Mouse (Mus musculus) cerebellum, adult 2 months (tissue): Measurements from ENCODE around the gene Son. TPM values are rescaled to one million over a fixed set of nuclear protein-coding genes. Genes with fewer than 3 reads are reported as not detected.
A peak's percentile ranks its signal among the peaks of the same experiment; 100 is the strongest.
"Not testable (repeated sequence)": the region's sequence is repeated elsewhere in the genome, so short reads cannot be mapped to it uniquely, and the experiment has no call there.

Source experiments
- DNase-seq, 2 experiments: peaks; one replicate each; pipeline ENCODE4 v3.0.0; 2021
- H3K27ac ChIP-seq: fragments of 200-500 bp; 2 replicates; pipeline ENCODE4 v1.5.1; 2012; ENCODE audit warnings: low read length, control low read depth, inconsistent platforms; ENCODE audit not compliant: insufficient read depth
- H3K27me3 ChIP-seq: fragments of 200-500 bp; 2 replicates; pipeline ENCODE4 v1.6.1; 2012; ENCODE audit warnings: inconsistent platforms, mild to moderate bottlenecking, low read length, moderate library complexity; ENCODE audit not compliant: control insufficient read depth, insufficient read depth
- H3K4me1 ChIP-seq: fragments of 200-500 bp; 2 replicates; pipeline ENCODE4 v1.6.1; 2011; ENCODE audit warnings: low read length; ENCODE audit not compliant: control insufficient read depth, insufficient read depth
- H3K4me3 ChIP-seq: fragments of 200-500 bp; replicated peaks from 2 replicates; pipeline ENCODE3; 2011; ENCODE audit warnings: mild to moderate bottlenecking, low read depth, low read length, control low read depth; ENCODE audit not compliant: insufficient read depth
- CTCF ChIP-seq: fragments of 200-500 bp; IDR thresholded peaks from 2 replicates; pipeline ENCODE4 v1.5.1; 2011; ENCODE audit warnings: low read depth, mild to moderate bottlenecking, control low read depth, low read length, moderate library complexity, borderline replicate concordance; ENCODE audit not compliant: insufficient read depth
- POLR2A ChIP-seq: fragments of 200-500 bp; IDR thresholded peaks from 2 replicates; pipeline ENCODE4 v1.6.1; 2011; ENCODE audit warnings: low read length, control low read depth, borderline replicate concordance; ENCODE audit not compliant: insufficient read depth
- WGBS: fragments of 180-500 bp; shearing (Covaris S2); methylation state at CpG from one replicate; pipeline ENCODE4 v1.1.7; 2018; 5-methylcytosine and 5-hydroxymethylcytosine counted together
- polyA plus RNA-seq: library from polyadenylated mRNA; depleted of rRNA; stranded (reverse); fragments of >200 nt; gene quantifications from 2 replicates; pipeline ENCODE4 v1.2.3, GENCODE M21; 2012

The Son gene
- polyA plus RNA-seq, 1 experiment = 358 TPM

DNA sequence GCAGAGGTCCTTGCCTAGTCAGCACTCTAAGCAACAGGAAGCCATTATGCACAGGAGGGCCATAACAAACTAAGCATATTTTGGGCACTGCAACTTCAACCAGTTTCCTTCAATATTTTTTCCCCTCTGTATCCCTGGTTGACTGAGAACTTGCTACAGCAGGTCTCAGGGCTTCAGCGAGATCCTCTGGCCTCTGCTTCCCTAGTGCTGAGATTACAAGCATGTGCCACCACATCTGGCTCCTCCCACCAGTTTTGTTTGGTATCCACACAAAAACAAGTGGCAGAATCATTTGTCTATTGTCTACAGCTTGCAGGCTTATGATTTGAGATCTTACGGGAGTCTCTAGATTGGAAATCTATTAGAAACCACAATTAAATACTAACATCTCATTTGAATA lies 2.4 kb upstream of the Son start:
- Histone ChIP-seq H3K27ac (no peak overlapping the region), H3K4me3 (no peak overlapping the region), H3K27me3 (no peaks in the 10 kb centered on the region), H3K4me1 (no peaks in the 10 kb centered on the region)
- 86% methylated on average over 2 of the region's 2 CpGs for WGBS
- DNase-seq = no peak
- TF ChIP-seq CTCF = no peak
- no peak for TF ChIP-seq POLR2A

DNA sequence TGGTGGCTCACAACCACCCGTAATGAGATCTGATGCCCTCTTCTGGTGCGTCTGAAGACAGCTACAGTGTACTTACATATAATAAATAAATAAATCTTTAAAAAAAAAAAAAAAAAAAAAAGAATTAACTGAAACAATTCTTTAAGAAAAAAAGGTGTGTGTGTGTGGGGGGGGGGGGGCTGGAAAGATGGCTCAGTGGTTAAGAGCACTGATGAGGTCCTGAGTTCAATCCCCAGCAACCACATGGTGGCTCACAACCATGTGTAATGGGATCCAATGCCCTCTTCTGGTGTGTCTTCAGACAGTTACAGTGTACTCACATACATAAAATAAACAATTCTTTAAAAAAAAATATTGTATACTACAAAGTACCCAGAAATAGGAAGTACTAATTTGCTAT lies 1.9 kb upstream of the Son start:
- H3K27me3 ChIP-seq = not testable (repeated sequence)

DNA sequence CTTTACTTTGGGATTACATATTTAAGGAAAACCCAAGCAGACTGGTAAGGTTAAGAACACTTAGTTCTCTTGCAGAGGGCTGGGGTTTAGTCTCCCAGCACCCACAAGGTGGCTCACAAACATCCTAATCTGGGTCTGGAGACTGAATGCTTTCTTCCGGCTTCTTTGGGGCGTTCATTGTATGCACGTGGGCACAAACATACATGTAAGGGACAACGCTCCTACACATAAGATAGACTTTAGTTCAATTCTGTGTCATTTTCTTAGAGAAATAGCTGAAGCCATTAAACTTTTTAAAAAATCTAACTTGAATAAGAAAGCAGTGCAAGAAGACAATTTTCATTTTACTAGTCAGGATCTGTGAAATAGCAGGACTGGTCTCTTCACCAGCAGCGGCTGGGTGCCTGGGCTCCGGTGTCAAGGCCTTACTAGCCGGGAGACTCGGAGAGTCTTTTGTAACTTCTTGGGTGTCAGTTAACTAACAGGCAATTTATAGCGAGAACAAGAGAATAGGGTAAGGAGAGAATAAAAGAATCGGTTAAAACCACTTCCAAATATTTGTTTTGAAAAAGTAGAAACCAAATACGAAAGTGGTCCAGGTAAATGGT lies 1.2 kb upstream of the Son start:
- 3% methylated on average over 11 of the region's 11 CpGs for WGBS
- peak in 1 of 2 experiments; percentile 24 for DNase-seq
- TF ChIP-seq POLR2A = no peak
- no peak for TF ChIP-seq CTCF
- Histone ChIP-seq H3K4me3 (peak overlapping the region; percentile 71), H3K4me1 (no peaks in the 10 kb centered on the region), H3K27ac (no peak overlapping the region), H3K27me3 (no peaks in the 10 kb centered on the region)

More for the DNA sequence above, 1.9 kb upstream of the Son start:
- not testable (repeated sequence) for DNase-seq, H3K27ac ChIP-seq, H3K4me1 ChIP-seq, H3K4me3 ChIP-seq
- WGBS = 43% methylated on average over 1 of the region's 2 CpGs

DNA sequence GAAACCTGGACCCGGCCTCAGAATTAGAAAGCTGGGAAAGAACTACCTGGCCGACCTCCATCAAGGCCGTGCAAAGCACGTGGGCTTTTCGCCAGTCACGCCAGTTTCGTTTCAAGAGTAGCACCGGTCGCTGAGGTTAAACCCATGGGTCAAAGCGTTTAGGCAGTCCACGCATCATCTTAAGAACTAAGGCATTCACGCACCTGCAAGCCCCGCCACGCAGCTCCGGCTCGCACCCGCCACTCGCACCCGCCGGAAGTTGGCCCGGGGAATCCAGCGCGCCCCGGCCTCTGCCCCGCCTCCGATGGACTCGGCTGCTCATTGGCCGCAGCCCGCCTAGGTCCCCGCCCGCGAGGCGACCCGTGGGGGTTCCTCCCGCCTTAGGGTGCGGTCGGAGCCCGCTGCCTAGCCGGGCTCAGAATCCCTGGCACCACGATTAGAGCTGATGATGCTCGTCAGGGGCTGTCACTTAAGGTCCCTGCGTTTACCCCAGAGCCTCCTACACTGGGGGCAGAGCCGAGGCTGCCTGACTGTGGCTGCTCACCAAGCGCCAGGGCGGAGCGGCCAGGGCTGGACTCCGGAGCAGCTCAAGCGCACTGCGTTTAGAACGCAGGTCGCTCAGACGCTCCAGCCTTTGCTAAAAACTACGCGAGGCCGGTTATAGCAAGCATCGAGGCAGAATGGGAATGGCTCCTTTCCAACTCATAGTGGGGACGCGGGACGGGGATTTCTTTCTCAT lies 456 bp upstream of the Son start, which contains the start of gene Gart:
Gart (minus strand) TSS at position 272 of the 739 bp plus-strand sequence.
- WGBS = under 1% methylated on average over 59 of the region's 59 CpGs

DNA sequence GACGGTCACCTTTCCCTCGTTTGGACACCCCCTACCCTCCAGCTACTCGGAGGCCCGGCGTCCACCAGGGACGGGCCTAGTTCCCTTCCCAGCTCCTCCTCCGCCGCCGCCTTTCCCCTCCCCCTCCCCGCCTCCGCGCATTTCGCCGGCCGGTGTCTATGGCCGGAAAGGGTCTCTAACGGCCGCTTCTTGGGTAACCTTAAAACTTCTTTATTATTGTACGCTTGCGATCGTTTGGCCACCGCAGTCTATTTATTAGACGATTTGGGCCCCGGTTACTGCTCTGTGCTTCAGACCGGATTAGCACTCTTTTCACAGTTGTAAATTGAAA lies 879 bp downstream of the Son start:
- Histone ChIP-seq H3K27ac (0 out of 2 replicates have a peak overlapping the region, but pooled peaks have one; percentile 11), H3K4me3 (peak overlapping the region; percentile 90), H3K4me1 (peaks cover 7% of the 10 kb centered on the region), H3K27me3 (no peaks in the 10 kb centered on the region)
- TF ChIP-seq CTCF (no peak), POLR2A (no peak)
- DNase-seq = peak in 1 of 2 experiments; percentile 74
- 1% methylated on average over 23 of the region's 25 CpGs for WGBS

More for the DNA sequence above, 456 bp upstream of the Son start, which contains the start of gene Gart:
- H3K27ac ChIP-seq = peak within 1 kb of the TSS; percentile 82
- H3K27me3 ChIP-seq = no peaks in the 10 kb centered on the region
- peak; percentile 95 to 96 for DNase-seq
- H3K4me1 ChIP-seq = no peaks in the 10 kb centered on the region; the same call in 1 of the 2 replicates
- peak within 1 kb of the TSS; percentile 90 for H3K4me3 ChIP-seq
- TF ChIP-seq CTCF (no peak), POLR2A (peak; percentile 98)

DNA sequence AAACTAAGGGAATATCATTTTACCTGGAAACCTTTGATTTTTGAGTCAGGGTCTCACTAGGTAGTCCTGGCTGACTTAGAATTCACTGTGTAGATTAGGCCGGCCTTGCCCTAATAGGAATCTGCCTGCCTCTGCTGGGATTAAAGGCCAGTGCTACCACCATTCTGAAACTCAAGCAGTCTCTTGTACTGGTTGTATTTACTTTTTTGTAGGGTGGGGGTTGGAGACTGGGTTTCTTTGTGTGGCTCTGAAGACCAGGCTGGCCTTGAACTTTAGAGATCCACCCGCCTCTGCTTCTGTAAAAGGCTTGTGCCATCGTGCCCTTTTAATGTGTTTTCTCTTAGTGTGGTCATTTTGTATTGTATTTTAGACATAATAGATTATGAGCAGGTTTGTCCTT lies 1.9 kb downstream of the Son start:
- Histone ChIP-seq H3K27me3 (no peaks in the 10 kb centered on the region), H3K4me1 (peaks cover 7% of the 10 kb centered on the region), H3K27ac (no peak overlapping the region), H3K4me3 (peak overlapping the region; percentile 29)
- no peak for TF ChIP-seq POLR2A
- no peak for TF ChIP-seq CTCF
- no peak for DNase-seq
- WGBS = 18% methylated on average over 3 of the region's 3 CpGs

DNA sequence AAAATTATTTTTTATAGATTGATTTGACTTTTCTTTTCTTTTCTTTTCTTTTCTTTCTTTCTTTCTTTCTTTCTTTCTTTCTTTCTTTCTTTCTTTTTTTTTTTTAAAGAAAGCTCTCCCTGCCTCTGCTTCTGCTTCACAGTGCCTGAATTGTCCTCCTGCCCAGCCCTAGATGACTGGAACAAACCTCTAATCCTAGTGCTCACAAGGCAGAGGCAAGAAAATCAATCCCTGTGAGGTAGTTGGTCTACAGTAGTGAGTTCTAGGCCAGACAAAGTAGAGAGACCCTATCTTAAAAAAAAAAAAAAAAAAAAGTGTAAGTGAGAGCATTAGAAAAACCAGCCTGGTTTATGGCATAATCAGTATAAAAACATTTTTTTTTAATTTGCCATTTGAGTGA lies 2.5 kb downstream of the Son start:
- no peaks in the 10 kb centered on the region for H3K27me3 ChIP-seq
- DNase-seq = no peak
- no peak overlapping the region for H3K27ac ChIP-seq
- TF ChIP-seq CTCF = no peak
- H3K4me1 ChIP-seq = peaks cover 7% of the 10 kb centered on the region
- H3K4me3 ChIP-seq = no peak overlapping the region

DNA sequence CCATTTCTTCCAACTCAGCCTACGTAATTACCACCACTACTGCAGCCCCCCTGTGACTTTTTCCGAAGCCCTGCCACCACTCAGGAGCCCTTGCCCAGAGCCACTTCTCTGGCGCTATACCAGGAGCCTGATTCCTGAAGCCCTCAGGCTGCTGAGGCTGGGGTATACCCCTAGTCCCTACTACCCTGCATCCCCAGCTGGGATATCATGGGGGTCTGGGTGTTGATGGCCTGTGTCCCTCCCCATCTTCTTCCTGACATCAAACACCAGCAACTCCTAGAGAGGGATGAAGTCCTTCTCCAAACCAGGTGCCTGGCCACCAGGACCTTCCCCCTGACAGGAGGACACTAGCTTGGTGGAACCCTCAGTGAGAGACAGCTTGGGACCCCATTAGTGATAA lies 4.9 kb downstream of the Son start:
- Histone ChIP-seq H3K27me3 (no peaks in the 10 kb centered on the region), H3K27ac (no peak overlapping the region), H3K4me3 (no peak overlapping the region), H3K4me1 (peaks cover 7% of the 10 kb centered on the region)
- TF ChIP-seq POLR2A (no peak), CTCF (no peak)
- 39% methylated on average over 3 of the region's 3 CpGs for WGBS
- no peak for DNase-seq
